Mouse (Mus musculus): Measurements from ENCODE around the gene Myo10. TPM values are rescaled to one million over a fixed set of nuclear protein-coding genes. Genes with fewer than 3 reads are reported as not detected.

The Myo10 gene
- polyA plus RNA-seq, 1 experiment from 2014 or later: 40.5 TPM

DNA sequence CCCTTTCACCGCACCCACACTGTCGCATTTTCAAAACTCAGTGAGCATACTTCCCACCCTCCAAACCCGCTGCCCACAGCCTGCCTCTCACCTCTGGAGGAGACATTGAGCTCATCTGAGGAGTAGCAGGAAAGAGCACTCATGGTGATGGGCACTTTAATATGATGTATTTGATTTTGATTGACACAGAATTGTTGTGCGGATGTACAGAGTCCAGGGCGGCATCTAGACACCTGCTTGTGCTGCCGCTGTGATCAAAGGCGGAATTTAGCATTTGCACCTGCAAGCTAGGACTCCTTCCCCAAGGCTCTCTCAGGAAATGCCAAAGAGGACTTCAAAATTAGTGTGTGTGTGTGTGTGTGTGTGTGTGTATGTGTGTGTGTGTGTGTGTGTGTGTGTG is 31.4 kb upstream of the Myo10 start:
- Histone ChIP-seq H3K9me3 (replicated peaks) (no peaks in the 10 kb centered on the region), H3K27me3 (no peaks in the 10 kb centered on the region), H3K27ac (no peak overlapping the region), H3K4me3 (replicated peaks) (no peak overlapping the region), H3K4me2 (no peak overlapping the region), H3K36me3 (no peaks in the 10 kb centered on the region), H3K9ac (no peak overlapping the region), H3K4me1 (peaks cover 30% of the 10 kb centered on the region)
- 80% methylated on average over 7 of the region's 7 CpGs for WGBS
- no peak for ATAC-seq (replicated peaks; ENCODE audit: low FRiP score)

DNA sequence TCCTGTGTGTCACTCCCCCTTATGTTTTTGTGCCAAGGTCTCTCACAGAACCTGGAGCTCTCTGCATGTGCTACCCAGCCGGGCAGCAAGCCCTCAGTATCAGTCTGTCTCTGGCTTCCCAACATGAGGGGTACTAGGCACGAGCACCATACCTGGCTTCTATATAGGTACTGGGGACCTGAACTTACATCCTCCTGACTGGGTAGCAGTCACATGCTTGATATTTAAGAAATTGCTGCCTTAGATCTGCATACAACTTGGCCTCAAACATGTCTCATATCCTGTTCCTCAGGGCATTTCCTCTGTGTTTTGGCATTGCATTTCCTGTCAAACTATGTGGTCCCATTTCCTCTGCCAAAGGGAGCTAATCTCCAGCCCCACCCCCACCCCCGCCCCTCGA is 30.4 kb upstream of the Myo10 start:
- 70% methylated on average over 4 of the region's 4 CpGs for WGBS

DNA sequence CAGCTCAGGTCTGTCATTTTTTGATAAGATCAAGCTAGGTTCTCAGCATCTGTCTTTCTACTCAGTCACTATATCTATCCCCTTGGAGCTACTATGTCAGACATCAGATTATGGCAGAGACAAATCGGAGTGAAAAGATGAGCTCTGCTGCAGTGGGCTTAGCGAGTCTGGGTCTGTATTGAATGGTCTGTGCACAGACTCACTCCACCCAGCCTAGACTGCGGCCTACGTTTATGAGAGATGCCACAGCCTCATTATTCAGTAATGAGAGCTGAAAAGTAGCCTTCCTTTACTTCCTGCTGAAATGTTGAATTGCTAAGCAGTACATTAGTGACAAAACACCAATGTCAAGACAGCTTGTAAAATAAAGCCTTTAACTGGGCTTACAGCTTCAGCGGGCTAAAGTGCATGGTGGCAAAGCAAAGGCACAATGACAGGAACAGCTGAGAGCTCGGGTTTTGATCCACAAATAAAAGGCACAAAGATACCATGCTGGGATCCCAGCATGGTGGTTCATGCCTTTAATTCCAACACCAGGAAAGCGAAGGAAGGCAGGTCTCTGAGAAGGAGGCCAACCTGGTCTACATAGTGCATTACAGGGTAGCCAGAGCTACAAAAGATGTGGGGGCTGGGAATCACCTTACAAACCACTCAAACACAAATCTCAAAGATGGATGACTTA is 28.7 kb upstream of the Myo10 start:
- ATAC-seq (replicated peaks; ENCODE audit: low FRiP score): no peak
- H3K4me3 ChIP-seq (replicated peaks): no peak overlapping the region
- H3K9me3 ChIP-seq (replicated peaks): no peaks in the 10 kb centered on the region
- no peaks in the 10 kb centered on the region for H3K27me3 ChIP-seq
- no peak overlapping the region for H3K9ac ChIP-seq
- H3K4me2 ChIP-seq: no peak overlapping the region
- peaks cover 18% of the 10 kb centered on the region for H3K4me1 ChIP-seq
- WGBS: 74% methylated on average over 7 of the region's 7 CpGs
- H3K27ac ChIP-seq: no peak overlapping the region
- no peaks in the 10 kb centered on the region for H3K36me3 ChIP-seq

More for the DNA sequence above, 30.4 kb upstream of the Myo10 start:
- no peak for ATAC-seq (replicated peaks; ENCODE audit: low FRiP score)
- Histone ChIP-seq H3K27me3 (no peaks in the 10 kb centered on the region), H3K36me3 (no peaks in the 10 kb centered on the region), H3K4me2 (no peak overlapping the region), H3K4me3 (replicated peaks) (no peak overlapping the region), H3K9ac (no peak overlapping the region), H3K4me1 (peaks cover 19% of the 10 kb centered on the region), H3K9me3 (replicated peaks) (no peaks in the 10 kb centered on the region), H3K27ac (no peak overlapping the region)

DNA sequence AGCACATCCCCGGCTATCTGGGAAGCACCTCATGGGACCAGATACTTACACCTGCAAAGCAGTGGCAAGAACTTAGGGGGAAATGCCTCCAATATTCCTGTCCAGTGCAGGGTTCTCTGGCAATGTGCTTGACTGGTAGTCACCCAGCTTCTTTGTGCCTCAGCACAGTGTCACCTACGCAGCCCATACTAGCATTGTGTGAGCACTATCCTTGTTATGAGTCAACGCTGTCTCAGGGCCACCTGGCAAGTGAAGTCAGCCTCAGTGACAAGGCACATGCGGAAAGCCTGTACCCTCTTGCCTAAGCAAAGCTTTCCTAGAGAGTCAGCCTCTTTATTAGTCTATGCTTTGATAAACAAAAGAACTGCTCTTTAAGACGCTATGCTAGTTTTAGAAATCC is 24.0 kb upstream of the Myo10 start:
- no peak overlapping the region for H3K4me3 ChIP-seq (replicated peaks)
- no peaks in the 10 kb centered on the region for H3K9me3 ChIP-seq (replicated peaks)
- no peaks in the 10 kb centered on the region for H3K27me3 ChIP-seq
- ATAC-seq (replicated peaks; ENCODE audit: low FRiP score): no peak
- H3K4me2 ChIP-seq: no peak overlapping the region
- no peak overlapping the region for H3K27ac ChIP-seq
- H3K9ac ChIP-seq: no peak overlapping the region
- 94% methylated on average over 5 of the region's 5 CpGs for WGBS
- H3K36me3 ChIP-seq: no peaks in the 10 kb centered on the region
- peaks cover 9% of the 10 kb centered on the region for H3K4me1 ChIP-seq

DNA sequence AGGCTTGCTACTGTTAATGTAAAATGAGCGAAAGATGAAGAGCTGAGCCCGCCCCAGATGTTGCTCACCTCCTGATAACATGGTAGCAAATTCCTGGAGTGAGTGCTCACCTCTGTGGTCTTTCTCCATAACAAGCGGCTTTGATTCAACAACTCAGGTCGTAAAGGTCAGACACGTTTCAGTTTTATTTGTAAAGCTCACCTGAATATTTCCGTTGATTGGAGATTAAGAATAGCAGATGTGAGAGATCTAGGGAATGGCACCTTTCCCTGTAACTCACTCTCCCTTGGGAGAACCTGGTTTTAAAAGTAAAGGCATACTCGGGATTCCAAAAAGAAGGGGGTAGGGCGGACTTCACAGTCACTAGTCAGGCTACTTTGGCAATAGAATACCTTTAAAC is 20.0 kb upstream of the Myo10 start:
- Histone ChIP-seq H3K27me3 (no peaks in the 10 kb centered on the region), H3K4me1 (peaks cover 16% of the 10 kb centered on the region), H3K4me2 (no peak overlapping the region), H3K9me3 (replicated peaks) (0 out of 2 replicates have a peak, but pooled peaks cover 3% of the 10 kb centered on the region), H3K27ac (no peak overlapping the region), H3K36me3 (no peaks in the 10 kb centered on the region), H3K9ac (no peak overlapping the region), H3K4me3 (replicated peaks) (no peak overlapping the region)
- WGBS: 67% methylated on average over 8 of the region's 8 CpGs
- no peak for ATAC-seq (replicated peaks; ENCODE audit: low FRiP score)

DNA sequence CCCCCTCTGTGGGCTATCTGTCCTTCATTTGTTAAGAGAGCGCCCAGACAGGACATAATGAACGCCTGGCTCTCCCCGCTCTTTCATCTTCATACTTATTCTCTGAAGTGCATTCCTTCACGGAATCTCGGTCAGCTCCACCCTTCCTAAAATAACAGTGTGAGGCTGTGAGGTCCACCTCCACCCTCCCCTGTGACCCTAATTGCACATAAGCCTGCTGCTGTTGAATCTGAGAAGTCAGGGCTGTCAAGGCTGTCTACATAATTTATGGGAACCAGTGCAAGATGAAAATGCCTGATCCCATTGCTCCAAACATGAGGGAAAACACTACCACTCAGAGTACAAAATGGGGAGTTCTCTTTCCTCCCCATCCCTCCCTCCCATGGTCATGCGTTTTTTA is 19.0 kb upstream of the Myo10 start:
- ATAC-seq (replicated peaks; ENCODE audit: low FRiP score): peak; percentile 90
- no peaks in the 10 kb centered on the region for H3K27me3 ChIP-seq
- no peak overlapping the region for H3K27ac ChIP-seq
- WGBS: 17% methylated on average over 6 of the region's 6 CpGs
- no peaks in the 10 kb centered on the region for H3K36me3 ChIP-seq
- no peak overlapping the region for H3K9ac ChIP-seq
- no peak overlapping the region for H3K4me3 ChIP-seq (replicated peaks)
- peak overlapping the region; percentile 36; the same call in 1 of the 2 replicates for H3K4me2 ChIP-seq
- H3K4me1 ChIP-seq: peaks cover 16% of the 10 kb centered on the region
- 0 out of 2 replicates have a peak, but pooled peaks cover 3% of the 10 kb centered on the region for H3K9me3 ChIP-seq (replicated peaks)

DNA sequence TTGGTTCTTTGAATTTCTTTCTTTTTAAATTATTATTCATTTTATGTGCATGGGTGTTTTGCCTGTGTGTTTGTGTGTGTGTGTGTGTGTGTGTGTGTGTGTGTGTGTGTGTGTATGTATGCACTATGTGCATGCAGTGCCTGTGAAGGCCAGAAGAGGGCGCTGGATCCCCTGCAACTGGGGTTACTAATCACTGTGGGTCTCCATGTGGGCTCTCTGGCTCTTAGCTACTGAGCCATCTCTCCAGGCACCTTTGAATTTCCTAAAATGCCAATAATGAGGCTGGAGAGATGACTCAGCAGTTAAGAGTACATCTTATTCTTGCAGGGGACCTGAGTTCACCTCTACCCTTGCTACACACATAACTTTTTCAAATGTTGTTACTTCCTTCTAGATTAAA is 18.1 kb upstream of the Myo10 start:
- ATAC-seq (replicated peaks; ENCODE audit: low FRiP score): no peak
- Histone ChIP-seq H3K27ac (no peak overlapping the region), H3K9ac (no peak overlapping the region), H3K36me3 (no peaks in the 10 kb centered on the region), H3K4me2 (no peak overlapping the region), H3K4me1 (peaks cover 16% of the 10 kb centered on the region), H3K27me3 (no peaks in the 10 kb centered on the region), H3K4me3 (replicated peaks) (no peak overlapping the region), H3K9me3 (replicated peaks) (0 out of 2 replicates have a peak, but pooled peaks cover 3% of the 10 kb centered on the region)
- 70% methylated on average over 1 of the region's 1 CpGs for WGBS

DNA sequence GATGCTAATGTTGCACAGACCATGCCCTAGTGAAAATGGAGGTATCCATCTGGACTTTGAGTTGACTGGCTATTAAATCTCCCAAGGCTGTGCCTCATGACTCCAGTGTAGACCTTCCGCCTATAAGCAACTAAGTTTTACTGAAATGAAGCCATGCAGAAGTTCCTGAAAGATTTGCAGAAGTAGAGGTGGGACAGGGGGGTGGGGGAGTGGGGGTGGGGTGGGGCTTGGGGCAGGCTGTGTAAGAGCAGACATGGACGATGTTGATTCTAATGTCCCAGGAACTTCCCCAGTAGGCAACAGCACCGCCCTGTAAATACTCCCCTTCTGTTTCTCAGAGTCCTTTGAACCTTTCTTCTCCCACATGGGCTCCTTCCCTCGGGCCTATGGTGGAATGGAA is 16.9 kb upstream of the Myo10 start:
- no peak for ATAC-seq (replicated peaks; ENCODE audit: low FRiP score)
- H3K9me3 ChIP-seq (replicated peaks): 0 out of 2 replicates have a peak, but pooled peaks cover 3% of the 10 kb centered on the region
- H3K36me3 ChIP-seq: no peaks in the 10 kb centered on the region
- H3K9ac ChIP-seq: no peak overlapping the region
- H3K4me2 ChIP-seq: no peak overlapping the region
- H3K27ac ChIP-seq: no peak overlapping the region
- no peaks in the 10 kb centered on the region for H3K27me3 ChIP-seq
- 67% methylated on average over 4 of the region's 4 CpGs for WGBS
- H3K4me3 ChIP-seq (replicated peaks): no peak overlapping the region
- H3K4me1 ChIP-seq: peaks cover 16% of the 10 kb centered on the region

DNA sequence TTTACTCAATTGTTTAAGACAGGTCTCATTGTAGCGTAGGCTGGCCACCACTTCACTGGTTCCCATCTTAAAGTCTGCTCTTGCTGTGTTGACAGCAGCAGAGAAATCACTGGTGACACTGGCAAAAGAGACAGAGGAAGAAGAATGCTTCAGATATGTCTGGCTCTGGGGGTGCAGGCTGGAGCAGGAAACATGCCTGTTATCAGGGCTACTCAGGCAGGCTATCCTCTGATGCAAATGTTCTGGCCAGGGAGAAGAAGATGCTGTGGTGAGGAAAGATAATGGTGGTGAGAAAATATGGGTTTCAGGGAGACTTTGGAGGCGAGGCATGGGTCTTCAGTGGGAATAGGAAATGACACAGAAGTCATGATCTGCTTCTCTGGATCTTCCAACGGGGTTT is 13.6 kb upstream of the Myo10 start:
- no peak for ATAC-seq (replicated peaks; ENCODE audit: low FRiP score)
- WGBS: 58% methylated on average over 3 of the region's 3 CpGs
- no peak overlapping the region for H3K4me3 ChIP-seq (replicated peaks)
- H3K4me2 ChIP-seq: no peak overlapping the region
- H3K9ac ChIP-seq: no peak overlapping the region
- H3K9me3 ChIP-seq (replicated peaks): 0 out of 2 replicates have a peak, but pooled peaks cover 3% of the 10 kb centered on the region
- no peaks in the 10 kb centered on the region for H3K27me3 ChIP-seq
- peaks cover 2% of the 10 kb centered on the region; the same call in 1 of the 2 replicates for H3K4me1 ChIP-seq
- H3K27ac ChIP-seq: no peak overlapping the region
- H3K36me3 ChIP-seq: no peaks in the 10 kb centered on the region

DNA sequence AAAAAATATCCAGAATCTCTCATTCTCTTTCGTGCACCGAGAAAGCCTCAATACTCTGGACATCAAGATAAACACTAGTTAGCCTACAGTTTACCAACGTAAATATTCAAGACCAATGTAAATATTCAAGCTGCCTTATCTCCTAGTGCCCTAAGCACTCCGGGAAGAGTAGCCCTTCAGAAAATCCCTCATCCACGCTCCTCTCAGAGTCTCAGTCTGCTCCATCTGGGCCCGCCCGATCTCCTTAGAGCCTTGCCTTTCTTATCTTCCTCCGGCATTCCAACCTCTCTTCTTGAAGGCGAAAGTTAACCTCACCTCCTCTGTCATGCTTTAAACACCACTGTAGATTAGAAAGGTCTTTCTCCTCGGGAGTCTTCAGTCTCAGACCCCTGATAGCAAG is 13.1 kb upstream of the Myo10 start:
- Histone ChIP-seq H3K4me2 (no peak overlapping the region), H3K4me1 (no peaks in the 10 kb centered on the region), H3K36me3 (no peaks in the 10 kb centered on the region), H3K9ac (no peak overlapping the region), H3K27ac (no peak overlapping the region), H3K9me3 (replicated peaks) (0 out of 2 replicates have a peak, but pooled peaks cover under 1% of the 10 kb centered on the region), H3K4me3 (replicated peaks) (no peak overlapping the region), H3K27me3 (no peaks in the 10 kb centered on the region)
- no peak for ATAC-seq (replicated peaks; ENCODE audit: low FRiP score)
- WGBS: 75% methylated on average over 10 of the region's 10 CpGs

DNA sequence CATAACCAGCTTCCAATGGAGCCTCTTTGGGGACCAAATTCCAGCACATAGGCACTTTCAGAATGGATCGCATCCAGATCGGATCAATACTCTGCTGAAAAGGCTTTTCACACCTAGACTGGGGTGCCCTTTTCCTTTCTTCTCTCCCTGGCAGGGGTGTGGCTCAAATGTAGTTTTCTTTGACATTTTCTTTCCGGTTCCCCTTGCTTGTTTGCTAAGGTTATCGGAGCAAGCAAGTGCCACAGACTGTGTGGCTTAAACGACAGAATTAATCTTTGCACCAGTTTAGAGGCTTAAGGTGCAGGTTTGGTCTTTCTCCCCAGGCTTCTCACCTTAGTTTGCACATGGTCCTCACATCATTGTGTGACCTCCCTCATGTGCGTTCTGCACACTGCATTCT is 11.1 kb upstream of the Myo10 start:
- no peaks in the 10 kb centered on the region for H3K27me3 ChIP-seq
- H3K36me3 ChIP-seq: no peaks in the 10 kb centered on the region
- no peak overlapping the region for H3K27ac ChIP-seq
- no peaks in the 10 kb centered on the region for H3K4me1 ChIP-seq
- no peak overlapping the region for H3K4me2 ChIP-seq
- WGBS: 69% methylated on average over 6 of the region's 6 CpGs
- H3K9me3 ChIP-seq (replicated peaks): no peaks in the 10 kb centered on the region
- H3K9ac ChIP-seq: no peak overlapping the region
- no peak overlapping the region for H3K4me3 ChIP-seq (replicated peaks)
- ATAC-seq (replicated peaks; ENCODE audit: low FRiP score): no peak

DNA sequence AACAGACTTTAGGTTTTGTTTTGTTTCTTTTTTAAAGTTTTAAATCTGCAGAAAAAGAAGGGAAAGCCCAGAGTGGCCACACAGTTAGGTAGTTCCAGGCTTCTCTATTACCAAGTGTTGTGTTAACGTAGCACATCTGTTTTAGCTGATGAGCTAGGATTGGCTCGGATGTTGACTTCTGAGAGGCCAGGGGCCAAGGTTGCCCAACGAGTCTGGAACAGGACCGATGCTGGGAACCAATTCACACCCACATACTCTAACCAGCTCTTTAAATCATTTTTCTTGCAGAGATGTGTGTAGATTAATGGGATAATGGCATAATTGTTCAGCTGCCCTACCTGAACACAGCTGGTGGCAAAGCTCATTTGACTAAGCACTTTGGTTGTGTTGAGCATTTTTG is 1.8 kb upstream of the Myo10 start:
- H3K9ac ChIP-seq: no peak overlapping the region
- 64% methylated on average over 4 of the region's 4 CpGs for WGBS
- no peaks in the 10 kb centered on the region for H3K36me3 ChIP-seq

More for the DNA sequence above, 1.8 kb upstream of the Myo10 start:
- no peak overlapping the region for H3K27ac ChIP-seq
- H3K4me2 ChIP-seq: no peak overlapping the region
- H3K4me3 ChIP-seq (replicated peaks): no peak overlapping the region
- no peak for ATAC-seq (replicated peaks; ENCODE audit: low FRiP score)
- peaks cover 26% of the 10 kb centered on the region for H3K4me1 ChIP-seq
- no peaks in the 10 kb centered on the region for H3K27me3 ChIP-seq
- no peaks in the 10 kb centered on the region for H3K9me3 ChIP-seq (replicated peaks)
